Mouse (Mus musculus) liver, embryonic 14.5 days (tissue): ENCODE measurements around the gene Lztr1. TPM values are rescaled to one million over a fixed set of nuclear protein-coding genes. Genes with fewer than 3 reads are reported as not detected.

Source experiments
- ATAC-seq: fragments of 200-750 bp; cut with Nextera tagmentation; 2 replicates; pipeline ENCODE4 v1.8.0; 2017; ENCODE audit warnings: moderate number of reproducible peaks, mild to moderate bottlenecking, moderate library complexity; ENCODE audit not compliant: insufficient read depth
- DNase-seq, 3 experiments: peaks; one replicate each; pipeline ENCODE4 v3.0.0-alpha.2; 2012 to 2013; ENCODE audit warnings: low read depth in 3 of 3, low spot score in 3 of 3
- H3K27ac ChIP-seq: fragments of 300-500 bp; sonication (generic); 2 replicates; pipeline ENCODE4 v1.5.1; 2014; ENCODE audit warnings: moderate library complexity, mild to moderate bottlenecking, control low read depth, inconsistent platforms
- H3K27me3 ChIP-seq: fragments of 300-500 bp; sonication (generic); 2 replicates; pipeline ENCODE4 v1.6.1; 2014; ENCODE audit warnings: mild to moderate bottlenecking, low read length, moderate library complexity; ENCODE audit not compliant: control insufficient read depth, insufficient read depth
- H3K36me3 ChIP-seq: fragments of 300-500 bp; sonication (generic); replicated peaks from 2 replicates; pipeline ENCODE4 v1.6.1; 2014; ENCODE audit warnings: low read depth; ENCODE audit not compliant: control insufficient read depth, insufficient read depth
- H3K4me1 ChIP-seq, 2 experiments: fragments of 200-500 bp in 1 of 2; fragments of 300-500 bp in 1 of 2; sonication (generic) in 1 of 2; replicated peaks; 2 replicates each; pipeline ENCODE4 v1.6.1; 2012 to 2014; ENCODE audit warnings: antibody characterized with exemption in 1 of 2, inconsistent platforms in 1 of 2, low read length in 1 of 2; ENCODE audit not compliant: control insufficient read depth in 2 of 2, insufficient read depth in 2 of 2
- H3K4me2 ChIP-seq: fragments of 300-500 bp; sonication (generic); 2 replicates; pipeline ENCODE4 v1.6.1; 2014; ENCODE audit warnings: low read depth, mild to moderate bottlenecking, control low read depth, moderate library complexity
- H3K4me3 ChIP-seq, 2 experiments: fragments of 200-500 bp in 1 of 2; fragments of 300-500 bp in 1 of 2; sonication (generic) in 1 of 2; 2 replicates each; pipeline ENCODE4 v1.5.1; 2012 to 2014; ENCODE audit warnings: low read depth in 2 of 2, low read length in 2 of 2, mild to moderate bottlenecking in 2 of 2, control low read depth in 1 of 2, inconsistent platforms in 1 of 2, moderate library complexity in 1 of 2; ENCODE audit not compliant: insufficient read depth in 1 of 2
- H3K9ac ChIP-seq: fragments of 300-500 bp; sonication (generic); replicated peaks from 2 replicates; pipeline ENCODE4 v1.6.1; 2014; ENCODE audit warnings: mild to moderate bottlenecking, control low read depth, moderate library complexity
- H3K9me3 ChIP-seq: fragments of 300-500 bp; sonication (generic); 2 replicates; pipeline ENCODE4 v1.6.1; 2016; ENCODE audit warnings: low read length, mixed read lengths; ENCODE audit not compliant: control insufficient read depth
- CTCF ChIP-seq: IDR thresholded peaks from 2 replicates; pipeline ENCODE4 v1.5.1; 2016; ENCODE audit warnings: antibody characterized with exemption, low read depth, control low read depth
- EP300 ChIP-seq: IDR thresholded peaks from 2 replicates; pipeline ENCODE4 v1.6.1; 2016; ENCODE audit warnings: antibody characterized with exemption, low read depth
- WGBS: fragments of 180-500 bp; shearing (Covaris S2); extraction: QIAGEN DNeasy Blood & Tissue Kit; methylation state at CpG from one replicate; pipeline ENCODE4 v1.1.7; 2014; ENCODE audit not compliant: insufficient replicate concordance; 5-methylcytosine and 5-hydroxymethylcytosine counted together
- polyA plus RNA-seq, 2 experiments: library from polyadenylated mRNA; depleted of rRNA in 1 of 2; stranded (reverse) in 1 of 2; unstranded in 1 of 2; fragments of >200 nt; fragmentation: Nextera tagmentation in 1 of 2; extraction: Ambion mirVana in 1 of 2; gene quantifications; 2 replicates each; pipeline versions ENCODE4 v1.2.1 to v1.2.3; 2012 to 2014

Gene Lztr1
- polyA plus RNA-seq, 2 experiments = 15.5 to 32.5 TPM

DNA sequence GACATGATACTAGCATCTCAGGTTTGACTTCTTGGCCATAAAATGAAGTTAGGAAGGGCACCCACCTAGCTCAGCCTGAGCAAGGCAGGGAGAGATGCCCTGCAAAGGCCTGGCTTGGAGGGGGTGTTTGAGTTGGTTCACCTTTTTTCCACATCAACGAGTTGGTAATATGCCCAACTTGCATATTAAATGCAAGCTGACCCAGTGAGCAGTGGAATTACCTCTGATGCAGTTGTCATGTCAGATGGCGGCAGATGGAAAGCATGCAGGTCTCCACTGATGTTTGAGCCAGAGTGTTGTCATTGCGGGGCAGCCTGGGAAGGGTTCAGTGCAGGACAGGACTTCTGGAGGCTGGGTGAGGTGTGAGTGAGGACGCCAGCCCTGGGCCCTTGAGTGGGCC, 2.9 kb downstream of the Lztr1 start:
- no peaks in the 10 kb centered on the region for H3K27me3 ChIP-seq
- H3K9ac ChIP-seq = no peak overlapping the region
- no peak overlapping the region for H3K4me2 ChIP-seq
- peaks cover 10% of the 10 kb centered on the region for H3K36me3 ChIP-seq
- no peaks in the 10 kb centered on the region for H3K9me3 ChIP-seq
- DNase-seq (no peak), ATAC-seq (no peak)
- H3K27ac ChIP-seq = no peak overlapping the region
- H3K4me3 ChIP-seq = no peak overlapping the region
- TF ChIP-seq EP300 = no peak
- TF ChIP-seq CTCF = no peak
- peaks cover 13 to 16% of the 10 kb centered on the region in 2 experiments for H3K4me1 ChIP-seq
- 83% methylated on average over 4 of the region's 4 CpGs for WGBS

DNA sequence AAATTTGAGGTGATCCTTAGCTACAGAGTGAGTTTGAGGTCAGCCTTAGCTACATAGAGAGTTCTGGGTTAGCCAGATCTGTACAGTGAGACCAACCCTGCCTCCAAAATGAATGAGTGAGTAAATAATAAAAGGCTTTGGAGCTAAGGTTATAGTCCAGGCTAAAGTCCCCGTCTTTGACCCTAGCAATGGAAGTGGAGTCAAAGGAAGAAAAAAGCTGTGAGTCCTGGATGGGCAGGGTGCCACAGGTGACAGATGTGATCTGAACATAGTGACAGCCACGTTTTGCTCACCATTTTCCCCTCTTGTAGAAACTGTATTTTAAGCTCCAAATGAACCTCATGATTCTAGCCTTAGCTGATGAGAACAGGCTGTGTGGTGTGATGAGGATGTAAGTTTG, 10.4 kb downstream of the Lztr1 start:
- H3K4me2 ChIP-seq = no peak overlapping the region
- H3K36me3 ChIP-seq = peaks cover 15% of the 10 kb centered on the region
- no peaks in the 10 kb centered on the region for H3K4me1 ChIP-seq
- no peak for ATAC-seq
- DNase-seq = no peak
- H3K9ac ChIP-seq = no peak overlapping the region
- TF ChIP-seq EP300 = no peak
- TF ChIP-seq CTCF = no peak
- no peak overlapping the region for H3K4me3 ChIP-seq
- no peak overlapping the region for H3K27ac ChIP-seq
- H3K27me3 ChIP-seq = no peaks in the 10 kb centered on the region
- 64% methylated on average over 2 of the region's 2 CpGs for WGBS
- no peaks in the 10 kb centered on the region for H3K9me3 ChIP-seq

DNA sequence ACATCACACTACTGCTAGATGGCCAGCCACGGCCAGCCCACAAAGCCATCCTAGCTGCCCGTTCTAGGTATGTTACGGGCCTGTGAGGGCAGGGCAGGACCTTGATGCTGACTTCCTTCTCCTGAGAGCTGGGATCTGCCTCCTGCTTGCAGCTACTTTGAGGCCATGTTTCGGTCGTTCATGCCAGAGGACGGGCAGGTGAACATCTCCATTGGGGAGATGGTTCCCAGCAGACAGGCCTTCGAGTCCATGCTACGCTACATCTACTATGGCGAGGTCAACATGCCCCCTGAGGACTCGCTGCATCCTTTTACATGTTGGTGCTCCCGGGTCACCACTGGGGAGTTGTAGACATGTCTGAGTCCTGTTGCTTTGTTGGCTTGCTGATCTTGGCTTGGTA, 15.7 kb downstream of the Lztr1 start:
- Histone ChIP-seq H3K9ac (no peak overlapping the region), H3K4me3 (no peak overlapping the region), H3K27ac (no peak overlapping the region), H3K36me3 (peaks cover 32% of the 10 kb centered on the region), H3K9me3 (no peaks in the 10 kb centered on the region), H3K27me3 (no peaks in the 10 kb centered on the region), H3K4me2 (no peak overlapping the region), H3K4me1 (no peaks in the 10 kb centered on the region)
- ATAC-seq (no peak), DNase-seq (no peak)
- TF ChIP-seq CTCF = no peak
- no peak for TF ChIP-seq EP300
- 84% methylated on average over 11 of the region's 11 CpGs for WGBS

DNA sequence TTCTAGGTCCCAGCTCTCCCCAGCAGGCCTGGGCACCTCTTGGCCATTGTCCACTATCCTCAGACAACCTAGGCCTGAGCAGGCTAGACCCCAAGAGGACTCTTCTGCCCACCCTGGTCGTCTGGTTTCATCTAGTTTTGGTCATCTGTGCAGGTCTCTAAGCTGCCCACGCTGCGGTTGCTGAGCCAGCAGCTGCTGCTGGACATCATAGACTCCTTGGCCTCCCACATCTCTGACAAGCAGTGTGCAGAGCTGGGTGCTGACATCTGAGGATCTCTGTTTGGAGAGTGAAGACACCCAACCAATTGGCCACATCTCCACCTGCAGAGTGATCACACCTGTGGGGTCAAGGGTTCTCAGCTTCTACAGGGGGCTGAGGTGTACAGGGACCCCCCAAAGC, 17.0 kb downstream of the Lztr1 start:
- WGBS = 63% methylated on average over 3 of the region's 3 CpGs
- Histone ChIP-seq H3K9ac (no peak overlapping the region), H3K4me3 (no peak overlapping the region), H3K4me2 (no peak overlapping the region), H3K36me3 (peaks cover 31% of the 10 kb centered on the region), H3K4me1 (peaks cover 4% of the 10 kb centered on the region in 2 experiments), H3K9me3 (no peaks in the 10 kb centered on the region), H3K27ac (no peak overlapping the region), H3K27me3 (no peaks in the 10 kb centered on the region)
- no peak for DNase-seq
- ATAC-seq = no peak
- TF ChIP-seq EP300 (no peak), CTCF (no peak)

DNA sequence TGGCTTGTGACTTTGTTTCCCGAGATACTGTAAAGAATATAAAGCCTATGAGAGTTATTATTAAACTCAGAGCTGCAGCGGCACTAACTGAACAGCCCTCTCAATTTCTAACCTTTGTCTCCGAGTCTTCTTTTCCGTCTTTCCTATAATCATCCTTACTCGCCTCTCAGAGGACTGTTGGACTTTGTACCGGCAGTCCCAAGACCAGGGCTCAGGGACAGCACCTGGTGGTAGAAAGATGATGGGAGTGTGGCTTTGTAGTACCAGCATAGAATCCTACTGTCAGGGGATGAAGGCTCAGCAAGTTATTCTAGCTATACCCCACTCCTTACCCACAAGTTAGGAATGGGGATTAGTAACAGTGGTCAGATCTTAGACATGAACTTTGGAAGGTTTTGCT, 17.7 kb downstream of the Lztr1 start:
- Histone ChIP-seq H3K27me3 (no peaks in the 10 kb centered on the region), H3K9me3 (no peaks in the 10 kb centered on the region), H3K4me1 (peaks cover 4% of the 10 kb centered on the region in 2 experiments), H3K27ac (no peak overlapping the region), H3K9ac (no peak overlapping the region), H3K4me3 (no peak overlapping the region), H3K36me3 (peaks cover 24% of the 10 kb centered on the region), H3K4me2 (no peak overlapping the region)
- 76% methylated on average over 6 of the region's 6 CpGs for WGBS
- DNase-seq (no peak), ATAC-seq (no peak)
- TF ChIP-seq CTCF (no peak), EP300 (no peak)
